Mouse (Mus musculus): ENCODE measurements around the gene Tmem35b. TPM values are rescaled to one million over a fixed set of nuclear protein-coding genes. Genes with fewer than 3 reads are reported as not detected.

The Tmem35b gene
- polyA plus RNA-seq, 1 experiment from 2014 or later: 28.7 TPM

GRCm38 (mm10) chr4:127172614-127173013 is 49.1 kb downstream of the Tmem35b start:
- Histone ChIP-seq H3K27me3 (ENCODE audit: insufficient read depth, low read length) (peaks cover 35% of the 10 kb centered on the region), H3K27ac (ENCODE audit: low read length) (no peak overlapping the region), H3K9me3 (ENCODE audit: low read length) (no peaks in the 10 kb centered on the region), H3K4me3 (ENCODE audit: low read length) (no peak overlapping the region), H3K9ac (replicated peaks; ENCODE audit: low read length) (no peak overlapping the region), H3K36me3 (ENCODE audit: insufficient read depth, low read length) (no peaks in the 10 kb centered on the region), H3K4me2 (replicated peaks; ENCODE audit: low read depth, low read length) (no peak overlapping the region), H3K4me1 (ENCODE audit: insufficient read depth, low read length) (peaks cover 14% of the 10 kb centered on the region)
- 67% methylated on average over 4 of the region's 4 CpGs for WGBS
- no peak for ATAC-seq (ENCODE audit: low FRiP score, low TSS enrichment)

- Histone ChIP-seq H3K27ac (ENCODE audit: low read length) (no peak overlapping the region), H3K9ac (replicated peaks; ENCODE audit: low read length) (no peak overlapping the region), H3K9me3 (ENCODE audit: low read length) (no peaks in the 10 kb centered on the region), H3K4me2 (replicated peaks; ENCODE audit: low read depth, low read length) (no peak overlapping the region), H3K4me3 (ENCODE audit: low read length) (no peak overlapping the region), H3K4me1 (ENCODE audit: insufficient read depth, low read length) (peaks cover 10% of the 10 kb centered on the region), H3K36me3 (ENCODE audit: insufficient read depth, low read length) (no peaks in the 10 kb centered on the region), H3K27me3 (ENCODE audit: insufficient read depth, low read length) (peaks cover 27% of the 10 kb centered on the region)
- under 1% methylated on average over 8 of the region's 8 CpGs for WGBS
- ATAC-seq (ENCODE audit: low FRiP score, low TSS enrichment): no peak
Measured at GRCm38 (mm10) chr4:127173461-127173860, 50.0 kb downstream of the Tmem35b start.

- Histone ChIP-seq H3K27me3 (ENCODE audit: insufficient read depth, low read length) (peaks cover 23% of the 10 kb centered on the region), H3K9ac (replicated peaks; ENCODE audit: low read length) (no peak overlapping the region), H3K4me2 (replicated peaks; ENCODE audit: low read depth, low read length) (no peak overlapping the region), H3K4me1 (ENCODE audit: insufficient read depth, low read length) (peaks cover 7% of the 10 kb centered on the region), H3K4me3 (ENCODE audit: low read length) (no peak overlapping the region), H3K9me3 (ENCODE audit: low read length) (no peaks in the 10 kb centered on the region), H3K36me3 (ENCODE audit: insufficient read depth, low read length) (no peaks in the 10 kb centered on the region), H3K27ac (ENCODE audit: low read length) (no peak overlapping the region)
- ATAC-seq (ENCODE audit: low FRiP score, low TSS enrichment): no peak
- WGBS: 52% methylated on average over 8 of the region's 8 CpGs
Measured at GRCm38 (mm10) chr4:127174075-127174899, 50.8 kb downstream of the Tmem35b start.

GRCm38 (mm10) chr4:127174900-127175278 is 51.4 kb downstream of the Tmem35b start:
- H3K4me2 ChIP-seq (replicated peaks; ENCODE audit: low read depth, low read length): no peak overlapping the region
- ATAC-seq (ENCODE audit: low FRiP score, low TSS enrichment): no peak
- no peak overlapping the region for H3K27ac ChIP-seq (ENCODE audit: low read length)
- WGBS: 47% methylated on average over 4 of the region's 4 CpGs
- H3K4me1 ChIP-seq (ENCODE audit: insufficient read depth, low read length): peaks cover 1% of the 10 kb centered on the region; the same call in 1 of the 2 replicates
- no peaks in the 10 kb centered on the region for H3K36me3 ChIP-seq (ENCODE audit: insufficient read depth, low read length)
- H3K9me3 ChIP-seq (ENCODE audit: low read length): no peaks in the 10 kb centered on the region
- H3K4me3 ChIP-seq (ENCODE audit: low read length): no peak overlapping the region
- peaks cover 18% of the 10 kb centered on the region for H3K27me3 ChIP-seq (ENCODE audit: insufficient read depth, low read length)
- no peak overlapping the region for H3K9ac ChIP-seq (replicated peaks; ENCODE audit: low read length)

- 61% methylated on average over 11 of the region's 11 CpGs for WGBS
- H3K27me3 ChIP-seq (ENCODE audit: insufficient read depth, low read length): no peaks in the 10 kb centered on the region
- no peaks in the 10 kb centered on the region for H3K4me1 ChIP-seq (ENCODE audit: insufficient read depth, low read length)
- H3K36me3 ChIP-seq (ENCODE audit: insufficient read depth, low read length): no peaks in the 10 kb centered on the region
- H3K4me3 ChIP-seq (ENCODE audit: low read length): no peak overlapping the region
- H3K4me2 ChIP-seq (replicated peaks; ENCODE audit: low read depth, low read length): no peak overlapping the region
- no peak for ATAC-seq (ENCODE audit: low FRiP score, low TSS enrichment)
- no peak overlapping the region for H3K27ac ChIP-seq (ENCODE audit: low read length)
- no peaks in the 10 kb centered on the region for H3K9me3 ChIP-seq (ENCODE audit: low read length)
- no peak overlapping the region for H3K9ac ChIP-seq (replicated peaks; ENCODE audit: low read length)
Measured at GRCm38 (mm10) chr4:127177961-127178360, 54.5 kb downstream of the Tmem35b start.

- Histone ChIP-seq H3K36me3 (ENCODE audit: insufficient read depth, low read length) (no peaks in the 10 kb centered on the region), H3K9ac (replicated peaks; ENCODE audit: low read length) (no peak overlapping the region), H3K4me3 (ENCODE audit: low read length) (no peak overlapping the region), H3K4me2 (replicated peaks; ENCODE audit: low read depth, low read length) (no peak overlapping the region), H3K27me3 (ENCODE audit: insufficient read depth, low read length) (no peaks in the 10 kb centered on the region), H3K27ac (ENCODE audit: low read length) (no peak overlapping the region), H3K9me3 (ENCODE audit: low read length) (no peaks in the 10 kb centered on the region), H3K4me1 (ENCODE audit: insufficient read depth, low read length) (no peaks in the 10 kb centered on the region)
- 46% methylated on average over 9 of the region's 9 CpGs for WGBS
- ATAC-seq (ENCODE audit: low FRiP score, low TSS enrichment): no peak
Measured at GRCm38 (mm10) chr4:127178671-127179070, 55.2 kb downstream of the Tmem35b start.

Other genes with a start within 250 kb of the Tmem35b start
- 14.4 and 22.5 TPM in 2 replicates for gene Zmym4, start 155.6 kb upstream of the Tmem35b start, polyA plus RNA-seq (2015; fragmentation: Nextera tagmentation; extraction: Ambion mirVana)
- 60.9 and 73.5 TPM in 2 replicates for gene Sfpq, start 102.4 kb upstream of the Tmem35b start, polyA plus RNA-seq (2015; fragmentation: Nextera tagmentation; extraction: Ambion mirVana)
- gene Zmym1, start 62.5 kb upstream of the Tmem35b start, polyA plus RNA-seq (2015; fragmentation: Nextera tagmentation; extraction: Ambion mirVana): 22.5 and 23.9 TPM in 2 replicates
- gene Zmym6, start 46.3 kb upstream of the Tmem35b start, polyA plus RNA-seq (2015; fragmentation: Nextera tagmentation; extraction: Ambion mirVana): 22.2 and 22.9 TPM in 2 replicates
- 0.40 and 0.41 TPM in 2 replicates for gene Dlgap3, start 45.5 kb downstream of the Tmem35b start, polyA plus RNA-seq (2015; fragmentation: Nextera tagmentation; extraction: Ambion mirVana)
- 66.6 and 74.9 TPM in 2 replicates for gene Smim12, start 120.1 kb downstream of the Tmem35b start, polyA plus RNA-seq (2015; fragmentation: Nextera tagmentation; extraction: Ambion mirVana)
- 30.9 TPM in 2 replicates for gene Gja4, start 190.3 kb downstream of the Tmem35b start, polyA plus RNA-seq (2015; fragmentation: Nextera tagmentation; extraction: Ambion mirVana)
- 1.3 TPM in 2 replicates for gene Gjb3, start 207.2 kb downstream of the Tmem35b start, polyA plus RNA-seq (2015; fragmentation: Nextera tagmentation; extraction: Ambion mirVana)
- gene Gjb4, start 230.4 kb downstream of the Tmem35b start, polyA plus RNA-seq (2015; fragmentation: Nextera tagmentation; extraction: Ambion mirVana): 0.87 and 0.92 TPM in 2 replicates
- 1.5 and 1.8 TPM in 2 replicates for gene Gjb5, start 234.5 kb downstream of the Tmem35b start, polyA plus RNA-seq (2015; fragmentation: Nextera tagmentation; extraction: Ambion mirVana)

Measured in kidney, embryonic 16.5 days (tissue).